Mouse (Mus musculus): ENCODE results near the gene Acp1.

The Acp1 gene

DNA sequence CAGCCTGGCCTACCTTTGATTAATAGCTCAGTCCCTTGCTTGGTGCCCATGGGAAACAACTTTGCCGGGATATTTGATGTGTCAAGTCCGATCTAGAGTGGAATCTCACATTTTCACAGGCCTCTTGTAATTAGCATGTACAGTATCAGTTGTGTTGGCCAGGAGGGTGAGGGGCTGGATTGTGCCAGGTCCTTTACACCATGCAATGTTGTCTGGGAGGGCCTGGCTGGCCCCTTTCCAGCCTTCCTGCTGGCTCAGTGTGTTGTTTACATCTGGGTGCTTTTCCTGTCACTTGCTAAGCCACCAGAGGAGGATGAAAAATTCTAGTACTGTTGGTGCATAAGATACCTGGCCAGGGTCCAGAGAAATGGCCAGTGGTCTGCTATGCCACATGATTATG, 47.0 kb downstream of the Acp1 start:
- DNase-seq (ENCODE audit: low spot score) = no peak

DNA sequence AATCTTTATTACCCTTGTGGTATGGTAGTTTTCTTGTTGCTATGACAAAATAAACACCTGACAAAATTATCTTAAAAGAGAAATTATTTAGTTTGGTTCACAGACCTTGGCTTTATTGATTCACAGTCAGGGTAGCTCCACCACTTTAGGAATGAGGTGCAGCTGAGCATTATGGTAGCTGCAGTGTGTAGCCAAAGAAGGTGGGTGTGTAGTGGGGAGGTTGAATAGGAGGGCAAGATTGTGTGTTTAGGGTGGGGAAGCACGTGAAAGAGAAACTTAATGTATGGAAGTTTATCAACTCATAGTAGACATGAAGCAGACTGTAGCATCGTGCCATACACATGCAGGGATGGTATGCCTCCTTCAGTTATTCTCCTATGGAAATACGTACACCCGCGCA, 55.2 kb downstream of the Acp1 start:
- DNase-seq (ENCODE audit: low spot score) = no peak

DNA sequence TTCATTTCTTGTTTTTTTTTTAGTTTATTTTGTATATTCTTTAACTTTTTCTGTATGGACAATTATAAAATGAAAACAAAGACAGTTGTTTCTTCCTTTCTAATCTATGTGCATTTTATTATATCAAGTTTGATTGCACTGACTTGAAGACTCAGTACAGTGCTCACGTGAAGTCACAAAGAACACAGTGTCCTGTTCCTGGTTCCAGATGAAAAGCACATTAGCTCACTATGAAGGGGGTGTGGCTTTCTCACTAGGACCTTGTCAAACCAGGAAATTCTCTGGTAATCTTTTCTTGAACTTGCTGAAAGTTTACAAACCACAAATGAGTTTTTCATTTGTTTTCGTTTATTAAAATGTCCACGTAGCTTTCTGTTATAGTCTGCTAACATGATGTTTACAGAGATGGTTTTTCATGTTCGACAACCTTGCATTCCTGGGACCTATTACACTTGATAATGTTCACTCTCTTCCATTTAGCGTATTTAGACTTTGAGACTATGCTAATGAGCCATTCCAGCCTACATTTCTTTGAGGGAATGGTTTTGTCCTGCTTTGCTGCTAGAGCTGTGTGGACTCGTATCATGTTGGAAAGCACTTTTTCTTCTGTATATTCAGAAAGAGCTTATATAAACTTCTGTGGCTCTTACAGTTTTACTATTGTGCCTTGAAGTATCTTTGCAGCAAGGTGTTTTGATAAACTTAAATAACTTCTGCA, 55.8 kb downstream of the Acp1 start:
- no peak for DNase-seq (ENCODE audit: low spot score)

DNA sequence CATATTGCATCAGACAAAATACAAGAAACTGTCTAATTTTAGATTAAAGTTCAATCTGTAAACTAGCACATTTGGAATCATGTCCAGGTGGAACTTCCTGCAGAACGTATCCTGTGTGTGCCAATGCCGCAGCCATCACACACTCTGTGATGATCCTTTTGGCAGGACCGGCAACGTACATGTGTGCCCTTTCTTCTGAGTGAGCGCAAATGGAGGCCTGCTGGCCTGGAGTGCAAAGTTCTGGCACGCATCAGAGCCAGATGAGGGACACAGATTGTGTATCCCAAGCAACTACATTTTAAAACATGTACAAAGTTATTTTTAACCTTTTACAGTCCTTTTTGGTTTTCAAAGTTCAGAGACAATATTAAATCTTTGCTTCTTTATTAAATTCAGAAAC, 59.5 kb downstream of the Acp1 start:
- DNase-seq (ENCODE audit: low spot score) = no peak

DNA sequence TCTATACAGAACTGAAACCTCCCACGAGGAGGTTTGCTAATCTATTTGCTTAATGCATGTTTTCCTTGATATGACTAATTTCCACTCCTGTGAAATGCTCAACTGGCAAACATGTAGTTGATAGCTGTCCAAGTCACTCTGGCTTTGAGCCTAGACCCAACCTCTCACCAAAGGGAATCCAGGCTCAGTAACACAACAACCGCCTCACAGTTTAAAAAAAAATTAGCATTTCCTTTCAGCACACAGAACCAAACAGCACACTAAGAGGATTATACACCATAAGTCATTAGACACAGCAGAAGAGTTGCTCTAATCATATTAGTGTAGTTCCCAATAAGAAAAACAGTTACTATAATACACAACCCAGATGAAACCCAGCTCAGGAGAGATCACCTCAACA, 60.5 kb downstream of the Acp1 start:
- no peak for DNase-seq (ENCODE audit: low spot score)

DNA sequence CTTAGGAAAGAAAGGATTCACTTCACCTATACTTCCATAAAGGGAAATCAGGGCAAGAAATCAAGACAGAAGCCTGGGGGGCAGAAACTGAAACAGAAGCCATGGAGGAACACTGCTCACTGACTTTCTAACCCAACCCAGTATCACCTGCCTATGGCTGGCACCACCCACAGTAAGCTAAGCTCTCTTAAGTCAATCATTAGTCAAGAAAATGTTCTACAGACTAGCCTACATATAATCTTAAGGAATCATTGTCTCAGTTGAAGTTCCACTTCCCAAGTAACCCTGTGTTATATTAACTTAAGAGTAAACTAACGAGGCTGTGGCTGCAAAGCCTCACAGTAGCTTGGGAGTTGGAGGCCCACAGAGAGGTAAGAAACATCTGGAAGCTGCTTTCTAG, 62.9 kb downstream of the Acp1 start:
- DNase-seq (ENCODE audit: low spot score) = no peak

Measured in ovary, postnatal 14 days (tissue).